Mouse (Mus musculus) cerebellum, postnatal 25 days (tissue): ENCODE measurements around the gene Pik3r5.

ENCODE experiments used
- DNase-seq, 2 experiments: peaks; one replicate each; pipeline ENCODE4 v3.0.0; 2021; ENCODE audit warnings: mixed read lengths in 2 of 2

Pik3r5 gene

DNA sequence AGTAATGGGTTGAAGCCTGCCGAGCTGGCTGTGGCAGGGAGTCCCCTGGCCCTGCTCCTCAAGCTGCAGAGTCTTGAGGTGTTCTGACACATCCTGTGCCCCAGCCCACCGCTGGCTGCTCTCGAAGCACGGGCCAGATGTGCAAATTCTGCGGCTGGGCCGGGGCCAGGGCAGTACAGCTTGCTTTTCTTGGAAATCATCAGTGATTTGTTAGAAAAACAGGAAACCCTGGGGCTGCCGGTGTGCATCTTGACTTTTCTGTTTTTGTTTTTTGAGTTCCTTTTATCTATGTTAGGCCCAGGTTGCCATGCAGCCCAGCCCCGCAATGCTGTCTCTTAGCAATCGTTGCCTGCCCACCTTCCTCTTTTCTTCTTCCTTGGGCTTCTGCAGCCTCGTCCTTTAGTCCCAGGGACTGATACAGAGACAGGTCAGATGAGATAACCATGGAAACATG lies 19.4 kb downstream of the Pik3r5 start:
- no peak for DNase-seq

DNA sequence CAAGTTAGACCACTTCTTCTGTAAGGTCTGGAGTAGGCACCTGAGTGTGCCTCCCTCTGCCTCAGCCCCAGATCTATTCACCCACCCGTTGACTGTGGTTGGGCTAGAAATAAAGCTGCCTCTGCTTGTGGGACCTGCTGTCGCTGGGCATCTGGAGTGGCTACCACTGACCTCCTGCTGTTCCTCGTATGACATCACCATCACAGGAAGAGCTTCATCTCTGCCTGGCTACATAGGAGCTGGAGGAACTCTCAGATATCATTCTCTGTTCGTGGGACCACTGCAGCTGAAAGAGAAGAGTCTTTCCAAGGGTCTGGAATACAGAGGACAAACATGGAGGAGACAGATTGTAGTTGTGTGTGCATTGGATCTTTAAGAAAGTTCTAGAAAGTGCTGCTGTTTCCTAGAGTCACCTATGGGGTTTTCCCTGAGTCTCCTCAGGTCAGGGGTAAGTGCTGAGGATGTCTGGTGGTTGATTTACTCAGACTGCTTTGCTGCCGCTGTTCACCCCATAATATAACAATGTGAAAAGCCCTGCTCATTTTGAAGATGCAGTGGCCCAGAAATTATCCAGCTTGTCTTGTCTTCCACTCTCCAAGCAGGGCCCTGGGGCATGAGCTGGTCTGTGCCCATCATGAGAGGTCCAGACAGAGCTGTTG lies 20.0 kb downstream of the Pik3r5 start:
- DNase-seq, result no peak

DNA sequence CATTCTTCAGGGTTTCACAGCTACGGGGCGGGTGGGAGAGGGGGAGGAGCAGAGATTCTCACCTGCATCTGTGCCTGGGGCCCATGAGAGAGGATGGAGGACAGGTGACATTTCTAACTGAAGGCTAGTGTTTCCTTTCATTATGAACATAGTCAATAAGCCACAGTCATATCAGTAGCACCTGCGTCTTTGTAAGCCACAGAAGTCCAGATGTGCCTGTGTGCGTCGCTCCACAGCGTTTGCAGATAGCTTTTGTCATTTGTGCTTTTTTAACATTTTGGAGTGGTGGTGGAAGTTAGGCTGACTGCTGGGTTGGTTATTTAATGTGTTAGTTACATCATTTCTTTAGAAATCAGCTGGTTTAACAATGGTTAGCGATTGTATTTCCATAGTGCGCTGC lies 20.8 kb downstream of the Pik3r5 start:
- DNase-seq, result no peak

DNA sequence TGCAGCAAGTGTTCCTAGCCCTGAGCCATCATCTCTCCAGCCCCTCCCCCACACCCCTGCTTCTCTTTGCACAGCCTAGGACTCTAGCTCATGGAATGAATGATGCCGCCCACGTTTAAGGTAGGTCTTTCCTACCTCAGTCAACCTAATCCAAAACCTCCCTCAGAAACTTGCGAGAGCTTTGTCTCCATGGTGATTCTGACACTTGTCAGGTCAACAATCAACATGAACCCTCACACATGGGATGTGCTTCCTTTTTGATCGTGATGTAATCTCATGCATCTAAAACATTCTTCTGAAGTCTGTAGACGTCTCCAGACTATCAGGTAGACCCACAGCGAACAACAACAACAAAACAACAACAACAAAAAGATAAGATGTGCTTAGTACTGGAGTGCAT lies 21.4 kb downstream of the Pik3r5 start:
- no peak for DNase-seq

DNA sequence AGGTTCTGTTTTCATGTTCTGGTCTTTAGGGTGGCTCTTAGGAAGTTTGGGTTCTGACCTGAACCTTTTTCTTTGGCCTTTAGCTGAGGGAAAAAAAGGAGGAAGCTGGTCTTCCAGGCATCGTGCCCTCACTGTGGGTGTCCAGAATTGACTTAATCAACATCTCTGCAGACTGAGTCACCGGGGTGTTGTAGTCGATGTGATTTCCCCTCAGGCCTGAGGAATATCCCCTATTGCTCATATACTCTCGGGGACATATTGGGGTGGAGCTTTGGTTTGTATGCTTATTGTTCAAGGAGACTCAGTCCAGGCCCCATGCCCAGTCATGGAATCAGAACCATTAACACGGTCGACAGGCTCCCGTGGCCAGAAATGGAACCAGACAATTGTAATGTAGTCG lies 26.2 kb downstream of the Pik3r5 start:
- no peak for DNase-seq

DNA sequence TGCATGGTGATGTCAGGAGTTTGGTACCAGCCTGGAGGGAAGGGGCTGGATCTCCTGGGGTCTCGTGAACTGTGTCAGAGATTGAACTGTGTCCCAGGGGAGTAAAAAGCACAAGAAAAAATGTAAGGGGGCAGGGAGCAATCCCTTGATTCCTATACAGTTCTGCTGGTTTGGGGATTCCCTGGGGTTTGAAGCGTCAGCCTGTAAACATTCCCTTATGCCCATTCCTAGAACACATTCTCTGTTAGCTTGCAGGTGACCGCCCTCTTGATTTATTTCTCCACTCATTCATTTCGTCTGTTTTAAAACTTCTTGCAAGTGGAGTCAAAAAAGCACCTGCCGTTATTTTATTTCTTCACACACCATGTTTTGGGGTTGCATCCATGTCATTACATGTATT lies 27.1 kb downstream of the Pik3r5 start:
- DNase-seq, result no peak

DNA sequence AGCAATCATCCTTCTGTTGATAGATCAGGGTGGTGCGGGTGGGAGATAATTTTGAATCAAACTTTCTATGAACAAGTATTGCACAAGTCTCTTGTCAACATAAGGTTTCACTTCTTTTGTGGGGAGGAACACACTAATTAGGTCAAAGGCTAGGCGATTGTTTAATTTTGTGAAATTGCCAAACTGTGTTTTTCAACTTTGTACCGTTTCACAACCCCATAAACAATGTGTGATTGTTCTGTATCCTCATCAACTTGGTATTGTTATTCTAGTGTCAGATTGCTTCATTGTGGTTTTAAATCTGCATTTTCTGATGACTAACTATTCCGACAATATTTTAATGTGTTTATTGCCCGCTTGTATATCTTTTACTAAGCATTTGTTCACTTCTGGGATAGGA lies 27.6 kb downstream of the Pik3r5 start:
- DNase-seq, result no peak

DNA sequence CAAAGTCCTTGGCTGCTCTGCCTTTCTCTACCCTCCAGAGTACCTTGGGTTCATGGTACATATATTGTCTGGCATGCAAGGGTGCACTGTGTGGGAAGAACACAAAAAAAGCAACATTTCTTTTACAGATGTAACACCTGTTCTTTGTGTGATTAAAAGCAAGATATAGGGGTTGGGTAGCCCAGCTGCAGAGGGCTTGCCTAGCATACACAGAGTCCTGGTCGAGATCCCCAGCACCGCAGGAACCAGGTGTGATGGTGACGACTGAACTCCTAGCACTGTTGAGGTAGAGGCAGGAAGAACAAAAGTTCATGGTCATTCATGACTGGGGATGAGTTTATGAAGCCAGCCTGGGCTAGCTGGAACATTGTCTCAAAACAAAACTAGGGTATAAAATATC lies 30.8 kb downstream of the Pik3r5 start:
- no peak for DNase-seq

DNA sequence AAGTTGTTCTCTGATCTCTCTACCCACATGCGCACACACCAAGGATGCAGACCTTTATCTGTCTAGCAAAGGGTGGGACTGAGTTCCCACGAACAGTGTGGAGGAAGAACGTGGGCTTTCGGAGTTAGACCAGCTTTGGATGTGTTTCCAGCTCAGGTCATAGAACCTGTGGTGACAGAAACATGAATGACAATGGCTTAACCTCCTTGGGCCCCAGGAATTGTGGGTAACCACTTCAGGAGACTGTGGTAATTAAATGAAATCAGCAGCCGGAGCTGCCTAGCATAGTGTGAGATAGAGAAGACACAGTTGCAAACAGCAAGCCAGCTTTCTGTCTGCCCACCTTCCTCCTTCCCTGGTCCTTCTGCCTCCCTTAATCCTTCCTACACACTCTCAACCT lies 32.3 kb downstream of the Pik3r5 start:
- DNase-seq, result no peak

DNA sequence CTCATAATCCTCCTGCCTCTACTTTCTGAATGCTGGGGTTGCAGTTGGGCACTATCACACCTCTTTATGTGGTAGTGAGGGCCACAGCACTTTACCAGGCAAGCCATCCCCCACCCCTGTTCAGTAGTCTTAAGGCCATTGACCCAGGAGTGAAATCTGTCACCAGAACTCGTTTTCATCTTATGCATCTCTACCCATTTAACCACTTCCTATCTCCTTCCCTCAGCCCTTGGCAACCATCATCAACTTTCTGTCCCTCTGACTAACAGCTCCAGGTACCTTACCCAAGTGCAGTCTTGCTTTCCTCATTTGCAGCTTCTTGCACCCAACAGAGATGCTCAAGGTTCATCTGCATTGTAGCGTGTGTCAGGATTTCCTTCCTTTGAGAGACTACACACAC lies 33.2 kb downstream of the Pik3r5 start:
- DNase-seq, result no peak

DNA sequence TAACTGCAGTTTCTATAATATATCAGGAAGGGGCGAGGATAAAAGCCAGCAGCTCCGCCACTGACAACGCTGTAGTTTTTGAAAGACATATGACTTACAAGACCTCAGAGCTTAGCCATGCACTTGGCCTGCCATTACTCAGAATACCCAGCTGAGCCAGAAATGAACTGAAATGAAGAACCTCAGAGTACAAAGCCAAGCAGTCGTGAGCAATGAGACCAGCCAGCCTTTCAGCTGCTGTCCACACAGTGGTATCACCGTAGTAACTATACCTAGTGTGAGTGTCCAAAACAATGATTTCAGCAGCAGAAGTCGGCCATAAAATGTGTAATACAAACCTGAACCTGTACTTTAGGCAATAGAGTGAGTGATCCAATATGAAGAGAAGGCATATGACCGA lies 35.5 kb downstream of the Pik3r5 start:
- no peak for DNase-seq

DNA sequence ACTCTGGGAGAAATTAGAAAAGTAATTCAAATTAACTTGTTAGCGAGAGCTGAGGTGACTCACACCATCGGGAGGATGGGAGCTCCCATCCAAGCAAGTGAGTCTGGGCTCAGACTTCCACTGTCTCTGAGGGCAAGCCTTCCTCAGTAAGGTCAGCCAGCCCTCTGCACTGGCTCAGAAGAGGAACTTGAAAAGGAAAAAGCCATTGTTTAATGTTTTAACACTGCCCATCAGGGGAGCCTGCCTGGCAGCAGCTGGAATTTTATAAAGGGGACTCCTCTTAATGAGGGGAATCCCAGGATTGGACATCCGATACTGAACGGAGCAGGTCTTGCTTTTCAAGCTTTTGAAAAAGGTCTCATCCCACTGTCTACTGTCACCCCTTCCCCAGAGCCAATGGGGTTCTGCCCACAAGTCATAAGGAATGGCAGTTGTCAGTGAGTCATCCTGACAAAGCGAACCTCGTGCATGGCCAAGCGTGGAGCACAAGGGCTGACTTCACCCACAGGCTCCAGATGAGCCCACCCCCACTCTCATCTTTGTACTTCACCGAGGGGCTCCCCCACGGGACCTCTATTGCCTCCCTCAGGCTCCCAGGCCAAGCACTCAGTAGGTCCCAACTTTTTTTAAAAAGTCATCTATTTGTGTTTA lies 36.2 kb downstream of the Pik3r5 start:
- DNase-seq, result no peak

DNA sequence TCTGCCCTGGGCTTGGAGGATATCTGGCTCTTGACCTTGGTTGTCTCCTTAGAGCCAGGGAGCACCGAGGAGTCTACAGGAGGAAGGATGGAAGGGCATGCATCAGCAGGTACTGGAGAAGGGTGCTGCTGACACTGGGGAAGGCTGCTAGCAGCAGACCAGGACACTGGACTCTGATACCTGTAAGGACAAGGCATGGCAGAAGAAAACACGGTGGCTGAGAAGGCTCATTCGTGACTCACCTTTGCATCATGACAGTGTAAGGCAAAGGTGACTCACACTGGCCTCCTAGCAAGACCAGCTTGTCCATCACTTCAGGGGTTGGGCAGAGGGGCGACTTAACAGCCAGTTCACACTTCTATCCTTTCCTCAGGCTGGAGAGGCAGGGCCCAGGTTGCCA lies 37.0 kb downstream of the Pik3r5 start:
- DNase-seq, result no peak

DNA sequence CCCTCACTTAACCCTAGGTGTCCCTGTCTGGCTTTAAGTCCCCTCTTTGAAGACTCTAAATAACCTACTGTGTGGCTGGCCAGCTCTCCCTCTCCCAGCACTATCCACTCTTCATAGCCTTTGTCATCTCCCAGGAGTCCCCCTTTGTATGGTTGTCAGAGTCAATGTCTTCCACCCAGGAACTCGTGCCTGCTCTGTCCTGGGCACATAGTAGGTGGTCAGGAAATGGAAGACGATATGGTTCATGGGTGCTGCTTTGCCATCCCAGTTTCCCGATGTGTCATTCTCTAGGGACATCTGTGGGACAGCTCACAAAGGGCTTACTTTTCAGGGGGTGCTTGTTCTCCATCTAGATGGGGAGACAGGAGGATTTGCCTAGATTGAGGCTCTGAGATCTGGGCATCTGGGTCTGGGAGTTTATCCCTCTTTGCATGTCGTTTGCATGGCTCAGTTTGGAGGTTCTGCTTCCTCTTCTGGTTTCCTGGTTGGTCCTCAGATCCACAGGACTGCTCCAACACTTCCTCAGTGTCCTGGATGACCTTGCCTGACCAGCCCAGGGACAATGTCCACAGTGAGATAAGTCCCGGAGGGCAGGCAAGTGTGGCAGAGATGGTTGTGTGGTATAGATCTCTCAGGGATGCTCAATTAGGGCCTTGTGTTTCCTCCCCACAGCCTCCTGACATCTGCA lies 40.4 kb downstream of the Pik3r5 start:
- DNase-seq, result no peak

DNA sequence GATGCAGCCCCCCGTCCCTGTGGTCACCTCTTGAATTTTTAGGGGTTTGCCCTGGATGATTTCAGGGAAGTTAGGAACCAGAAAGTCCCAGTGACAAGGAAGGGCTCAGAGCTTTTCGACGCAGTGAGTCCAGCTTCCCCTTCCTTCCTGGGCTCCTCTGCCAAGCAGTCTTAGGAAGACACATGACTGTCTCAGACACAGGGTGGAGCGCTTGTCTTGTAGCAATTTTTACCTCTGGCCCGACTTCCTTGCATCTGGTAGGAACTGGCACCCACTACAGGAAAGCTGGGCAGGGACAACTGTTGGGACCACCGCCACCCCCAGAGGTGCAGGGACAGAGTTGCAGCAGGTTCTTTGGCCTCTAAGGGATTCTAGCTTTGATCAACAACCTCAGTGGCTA lies 42.7 kb downstream of the Pik3r5 start:
- DNase-seq, result no peak

DNA sequence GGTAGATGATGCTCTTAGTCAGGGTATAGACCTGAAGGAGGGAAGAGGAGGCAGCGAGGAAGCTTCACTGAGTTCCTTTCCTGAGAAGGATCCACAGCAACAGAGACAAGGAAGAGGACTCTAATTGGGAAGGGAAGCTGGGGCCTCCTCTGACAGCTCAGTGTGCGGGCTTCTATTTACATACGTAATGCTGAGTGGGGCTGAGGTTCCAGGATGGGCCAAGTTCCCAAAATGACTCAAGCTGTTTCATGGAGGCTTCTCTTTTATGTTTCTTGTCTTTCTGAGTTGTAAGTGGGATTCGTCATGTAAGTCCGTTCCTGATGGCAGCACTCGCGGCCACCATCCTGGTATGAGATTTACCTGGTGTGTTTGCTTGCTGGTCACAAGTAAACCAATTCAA lies 43.8 kb downstream of the Pik3r5 start:
- DNase-seq, result no peak

DNA sequence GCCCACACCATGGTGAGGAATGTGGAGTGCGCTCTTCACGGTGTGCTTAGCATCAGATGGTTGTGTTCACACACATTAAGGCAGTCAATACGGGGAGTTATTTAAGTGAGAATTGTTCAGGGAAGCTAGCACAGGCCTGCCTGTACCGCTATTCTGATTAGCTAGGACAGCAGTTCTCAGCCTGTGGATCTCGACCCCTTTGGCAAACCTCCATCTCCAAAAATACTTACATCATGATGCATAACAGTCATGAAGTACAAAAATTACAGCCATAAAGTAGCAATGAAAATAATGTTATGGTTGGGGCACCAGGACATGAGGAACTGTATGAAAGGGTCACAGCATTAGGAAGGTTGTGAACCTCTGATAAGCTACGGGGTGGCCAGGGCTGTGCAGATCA lies 45.7 kb downstream of the Pik3r5 start:
- no peak for DNase-seq

DNA sequence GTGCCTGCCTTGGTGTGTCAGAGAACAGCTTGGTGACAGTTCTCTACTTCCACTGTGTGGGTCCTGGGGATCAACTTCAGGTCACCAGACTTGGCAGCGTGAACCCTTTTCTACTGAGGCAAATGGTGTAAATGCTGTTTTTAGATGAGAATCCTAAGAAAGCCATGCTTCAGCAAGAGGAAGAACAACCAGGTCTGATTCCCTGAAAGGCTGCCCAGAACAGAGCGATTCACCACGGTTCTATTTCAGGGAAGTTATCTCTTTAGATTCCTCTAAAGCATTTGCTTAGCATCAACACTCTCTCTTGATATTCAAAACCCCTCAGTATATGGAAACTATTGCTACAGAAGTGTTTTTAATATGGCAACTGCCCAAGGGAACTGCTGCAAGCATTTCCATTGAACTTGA lies 46.7 kb downstream of the Pik3r5 start:
- DNase-seq, result no peak

DNA sequence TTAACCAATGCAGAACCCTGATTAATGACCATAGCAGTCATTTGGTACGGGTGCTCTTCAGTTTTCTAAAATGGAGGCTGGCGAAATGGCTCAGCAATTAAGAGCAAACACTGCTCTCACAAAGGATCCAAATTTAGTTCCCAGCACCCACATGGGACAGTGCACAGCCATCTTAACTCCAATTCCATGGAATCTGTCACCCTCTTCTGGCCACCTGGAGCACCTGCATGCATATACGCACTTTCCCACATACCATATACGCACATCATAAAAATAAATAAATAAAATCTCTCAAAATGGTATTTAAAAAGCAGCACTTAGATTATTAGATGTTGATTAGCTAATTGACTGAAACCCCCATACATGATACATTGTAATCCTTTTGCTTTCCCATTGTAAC lies 48.7 kb downstream of the Pik3r5 start:
- DNase-seq, result no peak

DNA sequence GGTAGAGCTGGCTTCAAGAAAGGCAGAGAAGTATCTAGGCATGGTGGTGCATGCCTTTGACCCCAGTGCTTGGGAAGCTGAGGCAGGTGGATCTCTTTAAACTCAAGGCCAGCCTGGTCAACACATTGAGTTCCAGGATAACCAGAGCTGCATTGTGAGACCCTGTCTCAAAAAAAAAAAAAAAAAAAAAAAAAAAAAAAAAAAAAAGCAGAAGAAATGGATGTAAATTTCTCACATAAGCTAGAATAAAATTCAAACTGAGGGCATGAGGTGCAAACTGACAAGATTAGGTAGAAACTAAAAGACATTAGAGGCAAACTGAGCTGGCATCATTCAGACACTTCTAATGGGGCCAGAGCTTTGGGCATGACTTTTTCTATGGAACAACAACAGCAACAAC lies 50.1 kb downstream of the Pik3r5 start:
- DNase-seq, result no peak

DNA sequence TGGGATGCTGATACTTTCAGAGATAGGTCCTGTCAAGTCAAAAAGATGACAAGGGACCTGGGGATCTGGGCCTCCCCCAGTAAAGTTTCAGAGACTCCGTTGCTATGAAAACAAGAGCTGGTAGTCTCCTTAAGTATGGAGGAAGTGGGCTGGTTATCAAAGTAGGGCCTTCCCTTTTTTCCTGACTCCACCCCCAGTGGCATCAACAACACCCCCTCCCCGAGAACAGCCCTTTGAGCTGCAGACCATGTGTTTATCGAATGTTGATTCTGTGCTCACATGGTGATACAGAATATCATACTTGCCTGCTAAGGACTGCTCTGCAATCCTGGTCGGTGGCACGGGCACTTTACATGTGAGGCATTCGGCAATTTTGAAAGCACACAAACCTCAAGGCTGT lies 51.3 kb downstream of the Pik3r5 start:
- no peak for DNase-seq

DNA sequence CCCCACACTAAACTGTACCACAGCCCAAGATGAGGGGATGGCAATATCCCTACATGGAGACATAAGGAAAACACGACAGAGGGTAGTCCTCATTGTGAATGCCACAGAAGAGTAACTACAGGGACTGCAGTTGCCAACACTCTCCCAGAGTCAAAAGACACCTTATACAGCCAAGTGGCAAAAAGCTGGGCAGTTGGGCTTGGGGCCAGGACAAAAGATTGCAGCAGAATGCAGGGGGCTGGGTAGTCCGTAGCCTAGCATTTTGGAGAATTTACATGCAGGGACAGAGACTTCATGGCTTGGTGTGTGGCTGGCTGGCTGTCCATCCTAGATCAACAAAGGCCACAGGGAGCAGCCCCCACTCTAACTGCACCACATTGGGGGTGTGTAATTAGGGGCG lies 52.5 kb downstream of the Pik3r5 start:
- DNase-seq, result no peak

DNA sequence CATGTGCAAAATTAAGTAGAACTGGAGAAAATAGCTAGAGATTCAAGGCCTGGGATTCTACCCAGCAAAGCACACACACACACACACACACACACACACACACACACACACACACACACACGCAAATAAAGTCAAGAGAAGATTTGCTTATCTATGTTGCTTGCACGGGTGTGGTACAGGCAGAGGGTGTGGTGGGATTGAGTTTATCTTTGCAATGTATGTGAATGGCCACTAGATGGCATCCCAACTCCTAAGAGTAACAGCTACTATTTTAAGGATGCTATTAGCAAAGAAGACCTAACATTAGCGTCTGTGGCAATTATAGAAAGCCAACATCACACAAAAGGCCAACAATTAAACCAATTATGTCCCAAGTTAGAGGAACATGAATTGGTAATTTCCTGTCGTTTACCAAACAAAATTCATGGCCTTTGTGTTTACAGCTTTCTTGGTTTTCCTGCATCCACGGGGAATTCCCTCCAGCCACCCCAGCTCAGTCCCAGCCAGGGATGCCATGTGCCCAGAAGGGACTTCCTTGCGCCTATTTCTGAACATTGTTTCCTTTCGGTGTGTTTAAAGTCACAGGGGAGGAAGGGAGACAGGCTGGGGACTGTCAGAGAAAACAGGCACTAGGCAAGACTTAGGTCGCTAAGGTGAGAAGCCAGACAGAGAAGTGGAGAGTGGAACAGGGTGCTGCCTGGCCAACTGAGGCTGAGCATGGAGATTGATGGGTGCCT lies 53.5 kb downstream of the Pik3r5 start:
- peak; percentile 14 to 48 for DNase-seq

DNA sequence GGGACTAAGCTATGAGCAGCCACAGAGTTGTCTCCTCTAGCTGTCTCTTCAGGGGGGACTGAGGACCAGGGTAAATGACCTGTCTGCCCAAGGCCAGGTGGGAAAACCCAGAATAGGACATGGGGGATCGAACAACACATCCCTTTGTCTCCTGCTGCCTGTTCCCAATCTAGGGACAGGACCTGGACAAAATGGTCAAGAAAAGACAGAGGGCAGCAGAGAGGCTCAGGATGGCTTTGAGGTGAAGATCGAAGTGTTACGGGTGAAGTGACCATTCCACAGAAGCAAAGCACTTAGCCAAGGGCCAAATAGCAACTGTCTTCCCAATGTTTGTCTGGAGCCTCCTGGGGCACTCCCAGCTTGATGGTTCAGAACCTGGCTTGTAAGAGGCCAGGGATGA lies 54.2 kb downstream of the Pik3r5 start:
- no peak for DNase-seq
